Comparison of ENCODE assay signal across 8 mouse cellular contexts in the genomic region with DNA sequence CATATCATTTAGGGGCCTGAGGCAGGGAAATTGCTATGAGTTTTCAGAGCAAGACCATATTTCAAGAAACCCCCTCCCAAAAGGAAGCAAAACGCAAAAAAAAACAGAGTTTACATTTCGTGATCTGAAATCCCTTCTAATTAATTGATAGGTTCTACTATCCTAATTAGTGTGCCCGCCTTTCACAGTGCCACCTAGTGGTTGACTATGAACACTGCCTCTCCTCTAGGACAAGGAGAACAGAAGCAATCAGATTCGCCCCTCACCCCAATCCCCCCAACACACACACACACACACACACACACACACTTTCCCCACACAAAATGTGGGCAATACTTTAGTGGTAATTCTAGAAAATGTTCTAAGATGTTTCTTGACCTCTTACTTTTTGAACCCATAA. TPM values are rescaled to one million over a fixed set of nuclear protein-coding genes. Genes with fewer than 3 reads are reported as not detected.
DNase-seq lines count a peak whose midpoint lies in the region; TF ChIP-seq lines count a peak whose summit lies in the region.

No protein-coding gene starts in this region.

- DNase-seq in gastrocnemius, postnatal 10 days, result peak; percentile 26
- DNase-seq in gastrocnemius, postnatal 36 days, result no peak
- peak in 1 of 2 experiments; percentile 34 for DNase-seq in spleen, adult 2 months (ENCODE audit: low read depth in 1 of 2, low spot score in 2 of 2)
- DNase-seq in spleen, postnatal 36 days (ENCODE audit: low spot score in 2 of 2), result no peak
- DNase-seq in cerebellum, postnatal 10 days, result peak; percentile 77 to 83
- DNase-seq in layer of hippocampus, adult 9-10 months (ENCODE audit: low spot score), result peak; percentile 26
- DNase-seq in retina, postnatal 7 days (ENCODE audit: low read depth, low spot score), result peak; percentile 48
- DNase-seq in gastrocnemius, postnatal 14 days, result no peak

- no peaks in the 10 kb centered on the region for H3K36me3 ChIP-seq in spleen, adult 2 months (ENCODE audit: control insufficient read depth, insufficient read depth, low read length)

- WGBS in spleen, adult 2 months, result 2% methylated on average over 4 of the region's 4 CpGs

- no peak overlapping the region for H3K4me3 ChIP-seq in spleen, adult 2 months (ENCODE audit: extremely low read depth, insufficient read depth, insufficient read length)

- intact Hi-C loops in gastrocnemius, postnatal 36 days (cut with DNase I), result no loop called here
- intact Hi-C loops in gastrocnemius, postnatal 14 days (cut with DNase I; ENCODE audit: low total_unique reads), result loop anchor here (2.0 kb wide), 1 partner anchor 33 kb away; no protein-coding TSS in a partner anchor

- peak; percentile 51; the same call in 1 of the 2 replicates for TF ChIP-seq CTCF in spleen, adult 2 months (IDR thresholded peaks at IDR 0.05; ENCODE audit: extremely low read depth, insufficient read depth, insufficient read length, insufficient replicate concordance)

- no peak overlapping the region for H3K27ac ChIP-seq in spleen, adult 2 months (ENCODE audit: insufficient read depth, low read length)

- no peaks in the 10 kb centered on the region for H3K27me3 ChIP-seq in spleen, adult 2 months (ENCODE audit: control insufficient read depth, insufficient read depth, low read length)

- H3K4me1 ChIP-seq in spleen, adult 2 months (ENCODE audit: control insufficient read depth, insufficient read depth, insufficient read length), result no peaks in the 10 kb centered on the region

- no peak for TF ChIP-seq POLR2A in spleen, adult 2 months (IDR thresholded peaks at IDR 0.05; ENCODE audit: low read depth, low read length)

RNA-seq across cellular contexts. Expression of a gene that starts 9.2 kb away (rescaled TPM):
- total RNA-seq in gastrocnemius, postnatal 10 days (2021), result 10 to 100 TPM; 48.9 to 49.0 TPM
- 10 to 100 TPM; 85.6 to 88.5 TPM for total RNA-seq in gastrocnemius, postnatal 36 days (2021)
- 33.0 and 33.3 TPM in 2 replicates for polyA plus RNA-seq in spleen, adult 2 months (2012; rRNA removed)
- total RNA-seq in gastrocnemius, postnatal 14 days (2021), result 10 to 100 TPM; 49.4 to 54.9 TPM

RNA-seq across cellular contexts. Expression of a gene that starts 25.4 kb away (rescaled TPM):
- 10 to 100 TPM; 17.0 to 22.7 TPM for total RNA-seq in gastrocnemius, postnatal 10 days (2021)
- total RNA-seq in gastrocnemius, postnatal 36 days (2021), result 1 to 10 TPM; 8.3 to 9.8 TPM
- polyA plus RNA-seq in spleen, adult 2 months (2012; rRNA removed), result 39.4 and 46.9 TPM in 2 replicates
- 10 to 100 TPM in 1 of 2 experiments, 1 to 10 TPM in 1; 10.0 to 12.8 TPM for total RNA-seq in gastrocnemius, postnatal 14 days (2021)

Comparison
In these comparisons a context has a peak if more than half of its experiments do, and no peak if none do; other contexts are left out.
1. DNase-seq: peak in gastrocnemius, postnatal 10 days (single experiment), cerebellum, postnatal 10 days (2 of 2), layer of hippocampus, adult 9-10 months (single experiment) and retina, postnatal 7 days (single experiment); none in gastrocnemius, postnatal 36 days (0 of 2), spleen, postnatal 36 days (0 of 2) and gastrocnemius, postnatal 14 days (single experiment).